Mouse (Mus musculus) embryonic facial prominence, embryonic 11.5 days (tissue): ENCODE results near the gene Otulin. TPM values are rescaled to one million over a fixed set of nuclear protein-coding genes. Genes with fewer than 3 reads are reported as not detected.

ENCODE experiments used
- ATAC-seq: fragments of 200-750 bp; cut with Nextera tagmentation; replicated peaks from 2 replicates; pipeline ENCODE4 v1.8.0; 2017; ENCODE audit warnings: low read depth; ENCODE audit not compliant: insufficient number of reproducible peaks, low FRiP score, low TSS enrichment
- DNase-seq: peaks from one replicate; pipeline ENCODE4 v3.0.0-alpha.2; 2015; ENCODE audit warnings: low spot score
- H3K27ac ChIP-seq: fragments of 300-500 bp; sonication (generic); replicated peaks from 2 replicates; pipeline ENCODE4 v1.5.1; 2014; ENCODE audit warnings: mild to moderate bottlenecking, low read depth, low read length, control low read depth
- H3K27me3 ChIP-seq: fragments of 300-500 bp; sonication (generic); 2 replicates; pipeline ENCODE4 v1.6.1; 2014; ENCODE audit warnings: mild to moderate bottlenecking, low read length, moderate library complexity, mixed read lengths; ENCODE audit not compliant: control insufficient read depth, insufficient read depth
- H3K36me3 ChIP-seq: fragments of 300-500 bp; sonication (generic); replicated peaks from 2 replicates; pipeline ENCODE4 v1.6.1; 2014; ENCODE audit warnings: low read depth, mild to moderate bottlenecking, low read length, moderate library complexity, mixed read lengths; ENCODE audit not compliant: control insufficient read depth, insufficient read depth
- H3K4me1 ChIP-seq: fragments of 300-500 bp; sonication (generic); 2 replicates; pipeline ENCODE4 v1.6.1; 2014; ENCODE audit warnings: low read length, mixed read lengths; ENCODE audit not compliant: control insufficient read depth, insufficient read depth
- H3K4me2 ChIP-seq: fragments of 300-500 bp; sonication (generic); 2 replicates; pipeline ENCODE4 v1.6.1; 2014; ENCODE audit warnings: low read depth, mild to moderate bottlenecking, control low read depth, low read length, moderate library complexity
- H3K4me3 ChIP-seq: fragments of 300-500 bp; sonication (generic); 2 replicates; pipeline ENCODE4 v1.5.1; 2014; ENCODE audit warnings: low read depth, low read length, control low read depth
- H3K9ac ChIP-seq: fragments of 300-500 bp; sonication (generic); replicated peaks from 2 replicates; pipeline ENCODE4 v1.6.1; 2014; ENCODE audit warnings: mild to moderate bottlenecking, control low read depth, low read length
- H3K9me3 ChIP-seq: fragments of 300-500 bp; sonication (generic); replicated peaks from 2 replicates; pipeline ENCODE4 v1.6.1; 2016; ENCODE audit warnings: mild to moderate bottlenecking, low read length, inconsistent platforms, mixed read lengths; ENCODE audit not compliant: control insufficient read depth
- WGBS: fragments of 180-500 bp; shearing (Covaris S2); extraction: QIAGEN DNeasy Blood & Tissue Kit; methylation state at CpG from one replicate; pipeline ENCODE4 v1.1.7; 2014; 5-methylcytosine and 5-hydroxymethylcytosine counted together
- polyA plus RNA-seq: library from polyadenylated mRNA; unstranded; fragments of >200 nt; fragmentation: Nextera tagmentation; extraction: Ambion mirVana; gene quantifications from 2 replicates; pipeline ENCODE4 v1.2.1, GENCODE M21; 2014

Gene Otulin
- polyA plus RNA-seq, 1 experiment from 2014 or later = 38.0 TPM

- H3K4me3 ChIP-seq = no peak overlapping the region
- ATAC-seq (no peak), DNase-seq (no peak)
- H3K4me1 ChIP-seq = no peaks in the 10 kb centered on the region
- WGBS = 65% methylated on average over 9 of the region's 9 CpGs
- H3K9me3 ChIP-seq = no peaks in the 10 kb centered on the region
- H3K36me3 ChIP-seq = no peaks in the 10 kb centered on the region
- H3K27me3 ChIP-seq = no peaks in the 10 kb centered on the region
- no peak overlapping the region for H3K9ac ChIP-seq
- H3K4me2 ChIP-seq = no peak overlapping the region
- H3K27ac ChIP-seq = no peak overlapping the region
Measured at GRCm38 (mm10) chr15:27550358-27550992, 80.0 kb downstream of the Otulin start.

DNA sequence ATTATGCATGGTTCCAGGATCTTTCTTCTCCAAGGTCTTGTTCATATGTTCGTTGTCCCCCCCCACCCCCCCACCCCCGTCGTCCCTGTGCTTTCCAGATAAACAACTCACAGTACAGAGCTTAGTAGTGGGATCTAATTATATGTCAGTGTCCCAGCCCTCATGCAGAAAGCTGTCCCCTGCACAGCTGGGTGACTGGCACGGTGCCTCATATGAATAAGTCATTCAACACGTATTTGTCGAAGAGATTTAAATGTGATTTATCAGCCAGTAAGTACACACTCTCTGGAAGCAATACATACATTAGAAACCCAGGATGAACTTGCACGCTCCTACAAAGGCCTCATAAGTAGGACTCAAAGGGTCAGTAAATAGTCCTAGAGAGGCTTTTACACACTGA lies 80.6 kb downstream of the Otulin start:
- WGBS = 84% methylated on average over 7 of the region's 7 CpGs

DNA sequence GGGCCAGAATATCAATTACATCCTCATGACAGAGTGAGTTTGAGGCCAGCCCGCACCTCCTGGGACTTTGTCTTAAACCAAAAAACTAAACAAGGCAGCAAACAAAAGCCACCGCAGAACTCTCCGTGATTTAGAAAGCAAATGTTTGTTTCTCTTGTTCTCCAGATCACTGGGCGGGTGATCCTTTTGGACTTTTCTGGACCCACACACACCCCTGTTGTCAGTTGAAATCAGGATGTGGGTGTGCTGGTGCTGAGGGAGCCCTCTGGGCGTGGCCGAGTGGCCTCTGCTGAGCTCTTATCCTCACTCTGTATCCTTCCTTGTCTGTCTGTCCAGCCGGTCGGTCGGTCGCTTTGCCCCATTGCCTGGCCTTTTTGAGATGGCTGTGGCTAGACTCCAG lies 81.4 kb downstream of the Otulin start:
- WGBS = 80% methylated on average over 10 of the region's 10 CpGs
- H3K4me1 ChIP-seq = no peaks in the 10 kb centered on the region
- ATAC-seq = no peak

More for the DNA sequence above, 80.6 kb downstream of the Otulin start:
- Histone ChIP-seq H3K4me3 (no peak overlapping the region), H3K9ac (no peak overlapping the region), H3K9me3 (no peaks in the 10 kb centered on the region), H3K27ac (no peak overlapping the region), H3K4me1 (no peaks in the 10 kb centered on the region), H3K27me3 (no peaks in the 10 kb centered on the region), H3K36me3 (no peaks in the 10 kb centered on the region), H3K4me2 (no peak overlapping the region)
- DNase-seq = no peak
- no peak for ATAC-seq

GRCm38 (mm10) chr15:27548110-27548509 lies 82.4 kb downstream of the Otulin start:
- ATAC-seq (no peak), DNase-seq (no peak)
- Histone ChIP-seq H3K36me3 (no peaks in the 10 kb centered on the region), H3K4me1 (no peaks in the 10 kb centered on the region), H3K27me3 (no peaks in the 10 kb centered on the region), H3K9me3 (no peaks in the 10 kb centered on the region), H3K9ac (no peak overlapping the region), H3K4me2 (no peak overlapping the region), H3K4me3 (no peak overlapping the region), H3K27ac (no peak overlapping the region)
- 95% methylated on average over 6 of the region's 6 CpGs for WGBS

More for the DNA sequence above, 81.4 kb downstream of the Otulin start:
- H3K27ac ChIP-seq = no peak overlapping the region
- no peak overlapping the region for H3K4me2 ChIP-seq
- H3K4me3 ChIP-seq = no peak overlapping the region
- no peaks in the 10 kb centered on the region for H3K9me3 ChIP-seq
- no peak for DNase-seq
- H3K9ac ChIP-seq = no peak overlapping the region
- no peaks in the 10 kb centered on the region for H3K36me3 ChIP-seq
- no peaks in the 10 kb centered on the region for H3K27me3 ChIP-seq

DNA sequence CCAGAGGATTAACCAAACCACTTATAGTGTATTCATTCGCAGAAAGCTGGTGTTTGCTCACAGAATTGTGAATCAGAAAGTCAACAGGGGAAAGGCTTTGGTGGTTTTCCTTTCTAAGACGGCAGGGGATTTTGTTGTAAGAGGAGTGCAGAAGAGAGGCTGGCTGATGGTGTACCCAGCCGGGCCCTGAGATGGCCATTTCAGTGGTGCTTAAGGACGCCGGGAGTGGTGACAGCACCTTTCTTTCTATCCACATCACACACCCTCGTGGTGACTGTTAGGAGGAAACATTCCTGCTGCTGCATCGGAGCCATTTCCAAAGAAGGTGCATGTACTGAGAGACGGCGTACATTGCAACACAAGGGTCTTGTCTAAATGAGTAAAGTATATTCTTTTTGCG lies 85.3 kb downstream of the Otulin start:
- Histone ChIP-seq H3K9ac (no peak overlapping the region), H3K27me3 (no peaks in the 10 kb centered on the region), H3K4me3 (no peak overlapping the region), H3K27ac (no peak overlapping the region), H3K4me1 (no peaks in the 10 kb centered on the region), H3K9me3 (no peaks in the 10 kb centered on the region), H3K4me2 (no peak overlapping the region), H3K36me3 (no peaks in the 10 kb centered on the region)
- DNase-seq (no peak), ATAC-seq (no peak)
- WGBS = 87% methylated on average over 10 of the region's 10 CpGs

GRCm38 (mm10) chr15:27539745-27540144 lies 90.7 kb downstream of the Otulin start:
- H3K4me3 ChIP-seq = no peak overlapping the region
- WGBS = 84% methylated on average over 9 of the region's 9 CpGs
- no peak overlapping the region for H3K4me2 ChIP-seq
- H3K9me3 ChIP-seq = no peaks in the 10 kb centered on the region
- no peak overlapping the region for H3K9ac ChIP-seq
- no peak overlapping the region for H3K27ac ChIP-seq
- no peaks in the 10 kb centered on the region for H3K36me3 ChIP-seq
- no peaks in the 10 kb centered on the region for H3K4me1 ChIP-seq
- DNase-seq (no peak), ATAC-seq (no peak)
- H3K27me3 ChIP-seq = no peaks in the 10 kb centered on the region

DNA sequence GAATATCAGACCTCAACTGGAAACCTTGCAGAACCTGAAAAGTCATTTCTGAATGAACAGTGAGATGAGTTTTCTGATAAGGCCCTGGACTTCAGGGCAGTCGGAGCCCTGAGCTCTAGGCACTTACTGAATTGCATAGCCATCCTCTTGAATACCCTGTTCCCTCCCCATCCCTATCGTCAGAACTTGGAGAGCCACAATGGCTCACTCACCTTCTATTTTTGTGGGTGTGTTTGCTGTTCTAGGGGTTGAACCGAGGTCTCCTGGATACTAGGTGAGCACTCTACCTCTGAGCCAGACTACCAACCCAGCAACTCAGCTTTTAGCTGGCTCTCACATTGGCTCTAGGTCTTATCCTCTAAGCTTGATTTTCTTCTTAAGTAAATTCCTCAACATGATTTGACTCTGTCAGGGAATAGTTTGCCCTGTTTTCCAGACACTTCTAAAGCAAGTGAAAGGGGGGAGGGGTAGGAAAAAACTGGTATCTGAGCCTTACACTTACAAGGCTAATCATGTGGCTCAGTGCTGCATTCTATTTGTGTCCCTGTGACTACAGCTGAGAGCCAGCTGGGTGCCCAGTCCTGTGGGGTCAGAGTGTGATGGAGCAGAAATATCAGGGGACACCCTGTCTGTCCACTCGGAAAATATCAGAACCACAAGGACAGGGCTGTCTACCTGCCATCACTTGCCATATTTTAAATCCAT lies 92.8 kb downstream of the Otulin start:
- Histone ChIP-seq H3K4me1 (no peaks in the 10 kb centered on the region), H3K4me3 (no peak overlapping the region), H3K36me3 (no peaks in the 10 kb centered on the region), H3K9me3 (no peaks in the 10 kb centered on the region), H3K4me2 (no peak overlapping the region), H3K9ac (no peak overlapping the region), H3K27ac (no peak overlapping the region), H3K27me3 (no peaks in the 10 kb centered on the region)
- ATAC-seq = no peak
- WGBS = 61% methylated on average over 4 of the region's 4 CpGs
- no peak for DNase-seq

DNA sequence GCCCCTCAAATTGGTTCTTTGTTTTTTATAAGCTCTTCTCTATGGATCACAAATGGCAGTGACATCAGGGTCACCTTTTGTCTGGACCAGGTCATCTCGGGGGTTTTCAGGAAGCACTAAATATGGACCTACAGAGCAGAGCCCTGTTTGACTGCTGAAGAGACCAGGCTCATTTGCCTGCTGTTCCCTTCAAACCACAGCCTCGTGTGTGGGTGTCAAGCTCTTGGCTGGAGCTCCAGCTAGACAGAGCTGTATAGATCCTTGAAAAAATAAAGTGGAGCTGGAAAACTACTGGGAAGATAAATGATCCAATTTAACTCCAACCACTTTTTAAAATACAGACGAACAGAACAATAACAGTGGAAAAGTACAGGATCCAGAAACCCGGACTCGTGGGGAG lies 93.7 kb downstream of the Otulin start:
- no peak overlapping the region for H3K9ac ChIP-seq
- 63% methylated on average over 5 of the region's 5 CpGs for WGBS
- no peaks in the 10 kb centered on the region for H3K4me1 ChIP-seq
- H3K4me2 ChIP-seq = no peak overlapping the region
- H3K4me3 ChIP-seq = no peak overlapping the region
- DNase-seq (no peak), ATAC-seq (no peak)
- no peak overlapping the region for H3K27ac ChIP-seq
- H3K27me3 ChIP-seq = no peaks in the 10 kb centered on the region
- no peaks in the 10 kb centered on the region for H3K36me3 ChIP-seq
- H3K9me3 ChIP-seq = no peaks in the 10 kb centered on the region
